Mouse (Mus musculus) testis, adult 2 months (tissue): Measurements from ENCODE around the gene Hes3. TPM values are rescaled to one million over a fixed set of nuclear protein-coding genes. Genes with fewer than 3 reads are reported as not detected.

ENCODE experiments used
- H3K27ac ChIP-seq: fragments of 200-500 bp; 2 replicates; pipeline ENCODE4 v1.5.1; 2012; ENCODE audit warnings: low read depth, low read length; ENCODE audit not compliant: control insufficient read depth, insufficient read depth
- H3K27me3 ChIP-seq: fragments of 200-500 bp; 2 replicates; pipeline ENCODE4 v1.6.1; 2012; ENCODE audit warnings: mild to moderate bottlenecking, low read length, moderate library complexity; ENCODE audit not compliant: control insufficient read depth, insufficient read depth
- H3K36me3 ChIP-seq: fragments of 200-500 bp; 2 replicates; pipeline ENCODE4 v1.6.1; 2012; ENCODE audit warnings: mild to moderate bottlenecking, low read length; ENCODE audit not compliant: control insufficient read depth, insufficient read depth
- H3K4me1 ChIP-seq: fragments of 200-500 bp; 2 replicates; pipeline ENCODE4 v1.6.1; 2012; ENCODE audit warnings: low read length; ENCODE audit not compliant: control insufficient read depth, insufficient read depth
- H3K4me3 ChIP-seq: fragments of 200-500 bp; 2 replicates; pipeline ENCODE4 v1.5.1; 2012; ENCODE audit warnings: low read depth, mild to moderate bottlenecking, low read length, moderate library complexity, mixed read lengths; ENCODE audit not compliant: control insufficient read depth
- CTCF ChIP-seq: fragments of 200-500 bp; IDR thresholded peaks from 2 replicates; pipeline ENCODE4 v1.5.1; 2012; ENCODE audit warnings: low read depth, mild to moderate bottlenecking, inconsistent platforms, low read length, moderate library complexity; ENCODE audit not compliant: control insufficient read depth, insufficient read depth, insufficient replicate concordance
- POLR2A ChIP-seq: fragments of 200-500 bp; IDR thresholded peaks from 2 replicates; pipeline ENCODE4 v1.6.1; 2012; ENCODE audit warnings: low read depth, mild to moderate bottlenecking, inconsistent platforms, low read length, moderate library complexity; ENCODE audit not compliant: control insufficient read depth
- polyA plus RNA-seq: library from polyadenylated mRNA; depleted of rRNA; stranded (reverse); fragments of >200 nt; gene quantifications from 2 replicates; pipeline ENCODE4 v1.2.3, GENCODE M21; 2012; rRNA removed

Hes3 gene
- polyA plus RNA-seq: 1.5 and 1.6 TPM in 2 replicates

- Histone ChIP-seq H3K4me1 (peaks cover 21% of the 10 kb centered on the region), H3K27me3 (no peaks in the 10 kb centered on the region), H3K4me3 (no peak within 1 kb of the TSS), H3K27ac (no peak within 1 kb of the TSS), H3K36me3 (no peaks in the 10 kb centered on the region)
- no peak for TF ChIP-seq POLR2A
These were observed at the start of gene Hes3 for GRCm38 (mm10) chr4:152291562-152291961. TSS of gene Hes3 (minus strand) at chr4:152291662.

GRCm38 (mm10) chr4:152340584-152341284, 49.3 kb upstream of the Hes3 start:
- TF ChIP-seq CTCF (no peak), POLR2A (no peak)
- Histone ChIP-seq H3K4me3 (peak overlapping the region; percentile 73), H3K36me3 (no peaks in the 10 kb centered on the region), H3K4me1 (peaks cover 25% of the 10 kb centered on the region), H3K27me3 (no peaks in the 10 kb centered on the region; the same call in 1 of the 2 replicates), H3K27ac (peak overlapping the region; percentile 56)

- peaks cover 19% of the 10 kb centered on the region for H3K4me1 ChIP-seq
- no peak; the same call in 1 of the 2 replicates for TF ChIP-seq POLR2A
- no peak for TF ChIP-seq CTCF
- H3K36me3 ChIP-seq: no peaks in the 10 kb centered on the region
- H3K27ac ChIP-seq: peak overlapping the region; percentile 23; the same call in 1 of the 2 replicates
- no peaks in the 10 kb centered on the region; the same call in 1 of the 2 replicates for H3K27me3 ChIP-seq
- peak overlapping the region; percentile 73 for H3K4me3 ChIP-seq
These were observed 47.9 kb upstream of the Hes3 start for GRCm38 (mm10) chr4:152339293-152339790.

- TF ChIP-seq POLR2A (peak; percentile 68; the same call in 1 of the 2 replicates), CTCF (no peak)
- no peaks in the 10 kb centered on the region; the same call in 1 of the 2 replicates for H3K27me3 ChIP-seq
- peak within 1 kb of the TSS; percentile 84 for H3K27ac ChIP-seq
- peak within 1 kb of the TSS; percentile 84 for H3K4me3 ChIP-seq
- H3K4me1 ChIP-seq: peaks cover 19% of the 10 kb centered on the region
- no peaks in the 10 kb centered on the region for H3K36me3 ChIP-seq
These were observed 47.2 kb upstream of the Hes3 start, which contains the start of gene Chd5 for GRCm38 (mm10) chr4:152338419-152339292. TSS of gene Chd5 (plus strand) at chr4:152338651.

GRCm38 (mm10) chr4:152337772-152338171, 46.3 kb upstream of the Hes3 start:
- Histone ChIP-seq H3K27ac (no peak overlapping the region), H3K27me3 (no peaks in the 10 kb centered on the region; the same call in 1 of the 2 replicates), H3K36me3 (no peaks in the 10 kb centered on the region; the same call in 1 of the 2 replicates), H3K4me1 (peaks cover 19% of the 10 kb centered on the region), H3K4me3 (peak overlapping the region; percentile 84)
- no peak for TF ChIP-seq POLR2A
- TF ChIP-seq CTCF: no peak

GRCm38 (mm10) chr4:152333587-152333986, 42.1 kb upstream of the Hes3 start:
- Histone ChIP-seq H3K27ac (no peak overlapping the region), H3K36me3 (no peaks in the 10 kb centered on the region; the same call in 1 of the 2 replicates), H3K4me1 (peaks cover 4% of the 10 kb centered on the region; the same call in 1 of the 2 replicates), H3K4me3 (no peak overlapping the region), H3K27me3 (no peaks in the 10 kb centered on the region)
- TF ChIP-seq POLR2A (no peak), CTCF (no peak)

GRCm38 (mm10) chr4:152332952-152333351, 41.5 kb upstream of the Hes3 start:
- H3K36me3 ChIP-seq: no peaks in the 10 kb centered on the region; the same call in 1 of the 2 replicates
- no peak overlapping the region for H3K4me3 ChIP-seq
- no peaks in the 10 kb centered on the region for H3K4me1 ChIP-seq
- peak; percentile 81; the same call in 1 of the 2 replicates for TF ChIP-seq CTCF
- no peak for TF ChIP-seq POLR2A
- no peaks in the 10 kb centered on the region for H3K27me3 ChIP-seq
- H3K27ac ChIP-seq: no peak overlapping the region
